Mouse (Mus musculus) erythroblast, embryonic 14.5 days (primary cell): Measurements from ENCODE around the gene Sfxn5.

Experiments
- GATA1 ChIP-seq: IDR thresholded peaks from 2 replicates; pipeline ENCODE4 v1.6.1; 2012; ENCODE audit warnings: low read length, inconsistent platforms, mixed read lengths
- TAL1 ChIP-seq: IDR thresholded peaks from 3 replicates; pipeline ENCODE4 v1.6.1; 2012; ENCODE audit warnings: low read length, inconsistent platforms, mixed read lengths

DNA sequence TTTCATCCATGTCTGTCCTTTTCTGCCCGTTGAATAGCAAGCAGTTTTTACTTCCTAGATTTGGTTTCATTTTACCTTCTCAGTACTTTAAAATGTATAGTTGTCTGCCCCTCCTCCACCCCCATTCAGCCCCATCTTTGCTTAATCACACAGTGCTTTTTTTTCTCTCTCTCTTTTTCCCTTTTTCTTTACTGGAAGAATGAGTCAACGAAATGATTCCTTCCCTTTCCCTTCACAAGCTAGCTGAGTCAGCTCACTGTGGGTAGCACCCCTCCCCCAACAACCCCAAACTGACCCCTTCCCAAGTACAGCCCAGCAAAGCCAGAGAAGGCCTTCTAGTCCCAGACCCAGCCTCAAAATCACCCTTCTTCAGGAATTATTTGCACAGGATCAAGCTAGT is 8.1 kb downstream of the Sfxn5 start:
- TF ChIP-seq TAL1: no peak
- no peak for TF ChIP-seq GATA1
